Mouse (Mus musculus) heart, adult 8-10 months (tissue): ENCODE data around the gene Tmem44. TPM values are rescaled to one million over a fixed set of nuclear protein-coding genes. Genes with fewer than 3 reads are reported as not detected.
A peak's percentile ranks its signal among the peaks of the same experiment; 100 is the strongest.
"Not testable (repeated sequence)": the region's sequence is repeated elsewhere in the genome, so short reads cannot be mapped to it uniquely, and the experiment has no call there.

Experiments used
- DNase-seq: peaks from one replicate; pipeline ENCODE4 v3.0.0; 2022; ENCODE audit warnings: low spot score
- total RNA-seq, 4 experiments: library from RNA; stranded (reverse); gene quantifications; 2 replicates each; pipeline ENCODE4 v1.2.4; 2022

The Tmem44 gene
- total RNA-seq, 4 experiments from 2014 or later: 4.1 to 7.0 (median 5.2) TPM

DNA sequence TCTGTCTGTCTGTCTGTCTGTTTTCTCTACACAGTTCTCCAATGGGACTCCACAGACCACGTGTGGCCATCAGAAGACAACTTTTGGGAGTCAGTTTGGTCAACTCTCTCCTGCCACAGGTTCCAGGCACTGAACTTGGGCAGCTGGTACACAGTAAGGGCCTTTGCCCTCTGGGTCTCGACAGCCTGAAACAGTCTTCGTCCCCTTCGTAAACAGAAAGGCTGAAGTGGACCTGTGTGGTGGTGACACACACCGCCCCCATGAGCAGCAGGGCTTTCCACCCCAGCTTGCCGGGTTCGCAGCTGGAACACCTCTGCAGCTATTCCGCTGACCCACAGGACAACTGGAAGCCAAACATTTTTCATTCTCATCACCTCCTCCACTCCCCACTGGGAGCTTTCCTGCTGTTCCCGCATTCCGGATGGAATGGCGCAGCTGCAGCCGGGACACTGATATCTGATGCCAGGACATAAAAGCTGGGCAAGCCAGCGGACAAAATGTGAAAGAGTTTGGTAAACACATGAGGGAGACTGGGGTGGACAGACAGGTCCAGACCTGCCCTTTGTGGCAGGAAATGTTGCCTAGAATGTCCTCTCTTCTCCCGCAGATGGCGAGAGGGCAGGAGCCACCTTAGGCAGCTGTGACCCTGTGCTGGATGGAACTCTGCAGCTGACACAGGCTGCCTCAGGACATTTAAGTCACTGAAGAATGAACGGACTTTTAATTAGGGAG, 51.4 kb downstream of the Tmem44 start:
- no peak for DNase-seq

DNA sequence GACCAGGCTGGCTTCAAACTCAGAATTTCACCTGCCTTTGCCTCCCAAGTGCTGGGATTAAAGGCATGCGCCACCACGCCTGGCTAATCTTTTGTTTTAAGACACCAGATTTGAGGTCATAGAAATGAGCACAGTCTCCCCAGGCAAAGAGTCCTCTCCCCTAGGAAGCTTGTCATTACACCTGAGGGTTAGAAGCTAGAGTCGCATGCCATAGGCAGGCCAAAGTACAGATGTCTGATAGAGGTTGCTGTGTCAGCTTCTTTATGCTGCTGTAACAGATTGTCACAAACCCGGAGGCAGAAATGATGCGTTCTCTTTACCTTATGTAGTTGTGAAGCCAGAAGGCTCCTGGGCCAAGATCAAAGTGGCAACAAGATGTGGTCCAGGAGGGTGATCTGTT, 53.3 kb downstream of the Tmem44 start:
- DNase-seq: no peak

DNA sequence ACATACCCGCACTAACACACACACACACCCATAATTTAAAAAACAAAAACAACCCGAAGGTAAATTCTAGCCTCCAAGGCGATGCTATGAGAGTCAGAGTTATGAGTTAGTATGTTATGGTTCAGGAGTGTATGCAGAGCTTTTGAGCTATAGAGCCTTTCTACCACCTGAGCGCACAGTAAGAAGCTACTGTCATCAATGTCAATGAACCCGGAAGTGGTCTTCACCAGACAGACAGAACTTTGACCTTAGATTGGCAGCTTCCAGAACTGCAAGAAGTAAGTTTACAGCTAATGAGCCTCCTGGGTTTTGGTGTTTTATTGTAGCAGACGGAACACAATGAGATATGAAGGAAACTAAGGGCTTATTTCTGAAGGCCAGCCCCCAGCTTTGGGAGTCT, 55.8 kb downstream of the Tmem44 start:
- no peak for DNase-seq

DNA sequence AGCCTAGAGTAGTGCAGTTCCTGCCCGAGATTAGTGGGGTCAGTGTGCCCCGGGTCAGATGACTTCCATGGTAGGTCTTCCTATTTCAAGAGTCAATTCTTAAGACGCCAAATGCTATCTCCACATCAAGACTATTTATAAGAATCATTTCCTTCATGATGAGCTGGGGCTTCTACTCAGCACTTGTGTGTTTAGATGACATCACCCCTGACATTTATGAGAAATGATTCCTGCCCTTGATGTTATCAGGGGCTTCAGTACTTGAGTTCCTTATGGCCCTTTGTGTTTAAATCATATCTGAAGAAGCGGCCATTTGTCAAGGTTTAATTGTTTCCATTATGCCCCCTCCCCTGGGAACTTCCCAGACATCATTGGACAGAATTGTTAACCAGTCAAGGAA, 58.9 kb downstream of the Tmem44 start:
- DNase-seq: no peak

DNA sequence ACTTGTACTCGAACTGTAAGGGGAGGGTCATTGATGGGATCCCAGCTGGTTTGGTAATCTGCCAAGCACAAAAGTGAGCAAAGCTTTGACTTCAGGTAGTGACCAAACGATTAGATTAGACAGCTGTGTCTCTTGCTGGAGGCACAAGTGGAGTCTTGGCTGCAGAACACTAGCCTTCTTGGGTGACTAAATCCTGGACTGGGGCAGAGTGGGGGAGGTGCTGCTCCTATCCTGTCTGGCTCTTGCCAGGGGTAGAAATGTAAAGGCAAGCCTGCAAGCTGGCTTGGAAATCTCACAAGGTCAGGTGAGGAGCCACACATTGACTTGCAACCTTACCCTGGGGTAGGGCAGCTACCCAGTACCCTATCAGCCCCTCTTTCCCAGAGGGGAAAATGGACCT, 59.9 kb downstream of the Tmem44 start:
- no peak for DNase-seq

DNA sequence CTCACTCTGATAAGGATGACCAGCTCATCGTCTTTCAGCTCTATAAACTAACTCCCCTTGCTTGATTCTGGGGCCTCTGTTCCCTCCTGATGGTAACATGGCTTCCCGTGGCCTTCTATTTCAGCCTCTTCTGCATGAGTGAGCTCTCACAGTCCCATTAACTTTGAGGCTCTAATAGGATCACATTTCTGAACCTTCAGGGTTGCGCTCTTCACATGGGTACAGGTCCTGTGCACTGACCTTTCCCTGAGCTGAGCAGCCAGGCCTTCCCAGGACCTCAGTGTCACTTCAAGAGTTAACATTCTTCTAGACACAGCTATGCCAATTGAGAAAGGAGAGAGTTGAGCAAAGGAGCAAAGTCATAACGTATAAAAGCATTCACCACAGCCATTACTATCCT, 60.3 kb downstream of the Tmem44 start:
- no peak for DNase-seq

DNA sequence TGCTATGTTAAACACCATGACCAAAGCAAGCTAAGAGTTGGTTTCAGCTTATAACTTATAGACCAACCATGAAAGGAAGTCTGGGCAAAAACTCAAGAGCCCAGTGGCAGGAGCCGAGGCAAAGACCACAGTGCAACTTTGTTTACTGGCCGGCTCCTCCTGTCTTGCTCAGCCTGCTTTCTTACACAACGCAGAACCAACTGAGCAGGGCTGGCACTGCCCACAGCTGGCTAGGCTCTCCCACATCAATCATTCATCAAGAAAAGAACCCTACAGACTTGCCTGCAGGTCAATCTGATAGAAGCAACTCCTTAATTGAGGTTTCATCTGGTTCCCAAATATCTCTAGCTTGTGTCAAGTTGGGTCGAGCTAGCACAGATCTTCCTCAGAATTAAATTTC, 61.0 kb downstream of the Tmem44 start:
- DNase-seq: no peak

DNA sequence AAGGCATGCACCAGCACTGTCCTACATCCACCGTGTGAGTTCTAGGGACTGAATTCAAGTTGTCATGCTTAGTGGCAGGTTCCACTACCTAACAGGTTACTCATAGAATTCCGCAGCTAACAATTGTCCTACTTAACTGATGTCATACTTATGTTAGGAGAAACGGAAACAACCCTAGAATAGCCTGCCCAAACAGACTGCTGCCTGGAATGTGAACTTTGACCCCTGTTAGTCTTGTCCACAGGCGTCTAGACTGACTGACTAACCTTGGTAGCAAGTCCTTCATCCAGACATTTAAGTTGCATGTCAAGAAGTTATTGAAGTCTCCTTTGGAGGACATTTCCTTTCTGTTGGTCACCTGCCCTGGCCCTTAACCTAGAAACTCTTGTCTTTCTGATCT, 64.1 kb downstream of the Tmem44 start:
- DNase-seq: no peak

DNA sequence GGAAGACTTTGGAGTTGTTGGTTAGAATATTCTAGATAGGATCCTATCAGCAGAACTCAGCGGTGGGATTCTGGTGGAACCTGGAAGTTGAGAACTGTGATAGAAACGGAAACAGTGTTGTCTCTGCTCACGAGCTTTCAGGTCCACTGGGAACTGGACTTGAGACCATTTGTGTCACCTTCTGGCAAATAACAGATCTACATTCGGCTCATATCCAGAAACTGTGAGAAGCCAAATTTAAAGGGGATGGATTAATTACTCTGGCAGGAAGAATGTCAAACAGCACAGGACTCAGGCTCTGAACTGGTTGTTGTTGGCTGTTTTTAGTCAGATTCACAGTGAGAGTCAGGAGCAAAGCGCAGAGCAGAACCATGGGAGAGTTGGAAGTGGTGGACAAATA, 72.9 kb downstream of the Tmem44 start:
- no peak for DNase-seq

DNA sequence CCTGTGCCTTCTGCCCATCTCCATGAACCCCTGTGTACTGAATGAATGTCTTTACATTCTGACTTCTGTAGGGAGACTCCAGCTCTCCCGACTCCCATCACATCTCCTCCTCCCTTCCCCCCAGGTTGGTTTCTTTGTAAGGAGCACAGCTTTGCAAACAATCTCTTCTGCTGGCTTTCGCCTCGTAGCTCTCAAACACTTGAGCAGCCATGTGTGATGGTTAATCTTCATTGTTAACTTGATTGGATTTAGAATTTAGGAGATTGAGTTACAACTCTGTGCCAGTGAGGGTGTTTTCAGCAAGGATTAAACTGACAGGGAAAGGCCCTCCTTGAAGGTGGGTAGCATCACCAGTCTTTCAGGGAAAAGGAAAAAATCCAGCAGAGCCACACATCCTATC, 73.6 kb downstream of the Tmem44 start:
- no peak for DNase-seq

DNA sequence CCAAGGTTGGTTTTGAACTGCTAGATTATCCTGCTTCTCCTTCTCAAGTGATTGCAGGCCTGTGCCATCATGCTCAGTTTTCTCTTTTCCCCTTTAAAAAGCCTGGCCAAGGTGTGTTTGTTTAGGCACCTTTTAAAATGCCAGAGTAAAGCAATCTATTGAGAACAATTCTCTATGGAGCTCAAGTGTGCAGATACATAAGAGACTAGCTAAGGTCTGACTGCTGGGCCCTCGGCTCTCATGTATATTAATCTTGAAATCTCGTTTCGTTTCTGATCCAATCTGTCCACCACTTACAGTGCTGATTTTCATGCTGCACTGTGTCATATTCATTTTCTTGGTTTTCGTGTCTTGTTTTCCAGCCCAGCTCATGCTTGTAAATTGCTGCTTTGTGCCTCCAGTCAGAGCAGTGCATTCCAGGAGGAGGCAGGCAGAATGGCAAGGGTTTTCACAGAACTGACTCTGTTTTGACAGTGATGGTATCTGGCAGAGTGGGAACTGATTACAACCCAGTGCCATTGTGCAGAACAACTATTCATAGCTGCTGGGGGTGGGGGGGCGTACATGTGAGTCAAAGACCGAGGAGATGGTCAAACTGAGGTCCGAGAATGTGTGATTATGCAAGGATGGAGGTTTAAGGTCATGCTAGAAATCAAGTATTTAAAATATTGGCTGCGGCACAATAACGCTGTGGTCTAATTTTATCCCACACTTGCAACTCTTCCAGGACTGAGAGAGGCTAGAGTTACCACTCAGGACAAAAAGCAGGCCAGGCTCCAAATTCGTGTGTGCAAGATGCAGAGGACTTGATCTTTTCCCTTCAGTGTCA, 74.8 kb downstream of the Tmem44 start:
- peak; percentile 48 for DNase-seq

DNA sequence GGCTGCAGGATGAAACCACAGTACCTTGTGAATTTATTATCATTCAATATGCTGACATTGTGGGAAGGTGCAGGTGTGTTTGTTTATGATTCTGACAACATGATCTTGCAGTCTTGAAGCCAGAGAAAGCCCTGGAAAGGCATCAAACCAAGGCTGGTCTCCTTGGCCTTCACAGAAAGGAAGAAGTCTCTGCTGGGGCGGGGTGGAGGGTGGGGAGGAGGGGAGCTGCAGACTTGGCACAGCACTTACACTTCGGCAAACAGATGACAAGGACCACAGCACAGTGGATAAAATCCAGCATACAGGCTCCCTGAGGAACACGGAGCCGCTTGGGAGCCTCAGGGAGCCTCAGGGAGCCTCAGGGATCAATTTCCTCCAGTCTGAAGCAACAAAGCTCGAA, 78.2 kb downstream of the Tmem44 start:
- no peak for DNase-seq

DNA sequence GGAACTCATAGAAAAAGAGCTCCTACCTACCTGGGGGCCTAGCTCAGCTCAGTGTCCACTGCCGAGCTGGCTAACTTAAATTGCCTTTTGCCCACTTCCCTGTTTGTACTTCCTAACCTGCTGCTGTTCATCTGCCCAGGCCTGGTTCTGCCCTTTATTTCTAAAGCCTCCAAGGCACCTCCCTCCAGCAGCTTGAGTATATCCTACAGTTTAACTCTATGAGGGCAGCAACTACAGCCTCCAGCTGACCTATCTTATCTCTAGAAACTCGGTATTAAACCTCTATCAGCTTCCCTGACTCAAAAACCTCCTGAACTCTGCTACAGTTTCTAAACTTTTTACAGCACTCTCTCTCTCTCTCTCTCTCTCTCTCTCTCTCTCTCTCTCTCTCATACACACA, 78.7 kb downstream of the Tmem44 start:
- DNase-seq: no peak

DNA sequence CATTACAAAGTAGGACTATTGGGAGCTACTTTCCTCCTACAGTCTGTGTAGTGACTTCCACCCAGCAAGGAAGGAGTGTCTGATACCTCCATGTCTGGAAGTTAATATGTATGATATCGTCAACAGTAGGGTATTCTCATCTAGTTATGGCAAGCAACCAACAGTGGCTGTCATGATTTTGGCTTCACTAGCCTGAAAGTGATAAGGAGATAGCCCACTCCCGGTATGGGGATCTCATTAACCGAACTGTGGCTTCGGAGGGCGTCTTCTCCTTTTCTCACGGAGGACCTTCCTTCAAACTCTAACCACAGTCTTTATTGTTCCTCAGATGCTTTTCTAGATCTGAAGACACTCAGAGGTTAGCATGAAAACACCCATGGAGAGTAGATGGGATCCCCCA, 81.7 kb downstream of the Tmem44 start:
- DNase-seq: no peak

DNA sequence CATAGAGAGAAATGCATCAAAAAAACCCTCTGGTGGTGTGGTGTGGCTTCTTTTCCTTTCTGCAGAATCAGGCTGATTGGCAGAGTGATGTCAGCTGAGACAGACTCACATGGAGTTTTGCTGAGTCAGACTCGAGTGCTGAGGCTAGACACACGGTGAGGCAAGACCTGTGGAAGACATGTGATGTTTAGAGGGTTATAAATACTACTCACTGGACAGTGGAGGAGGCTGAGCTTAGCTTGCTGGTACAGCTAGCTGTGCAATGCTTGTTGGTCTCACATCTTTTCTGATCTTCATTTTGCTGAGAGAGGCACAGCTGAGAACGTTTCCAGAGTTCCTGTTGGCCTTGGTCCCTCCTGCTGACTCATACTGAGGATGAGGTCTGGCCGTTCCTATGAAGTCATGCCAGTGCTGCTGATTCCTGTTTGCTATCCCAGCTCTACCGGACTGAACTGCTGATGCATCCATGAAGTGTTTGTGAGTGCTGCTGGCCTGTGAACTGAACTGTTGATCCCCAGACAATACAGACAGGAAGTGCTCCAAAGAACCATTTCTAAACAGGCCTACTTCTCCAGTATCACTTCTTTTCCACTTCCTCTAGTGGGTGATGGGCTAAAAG, 84.9 kb downstream of the Tmem44 start:
- peak; percentile 7 for DNase-seq

DNA sequence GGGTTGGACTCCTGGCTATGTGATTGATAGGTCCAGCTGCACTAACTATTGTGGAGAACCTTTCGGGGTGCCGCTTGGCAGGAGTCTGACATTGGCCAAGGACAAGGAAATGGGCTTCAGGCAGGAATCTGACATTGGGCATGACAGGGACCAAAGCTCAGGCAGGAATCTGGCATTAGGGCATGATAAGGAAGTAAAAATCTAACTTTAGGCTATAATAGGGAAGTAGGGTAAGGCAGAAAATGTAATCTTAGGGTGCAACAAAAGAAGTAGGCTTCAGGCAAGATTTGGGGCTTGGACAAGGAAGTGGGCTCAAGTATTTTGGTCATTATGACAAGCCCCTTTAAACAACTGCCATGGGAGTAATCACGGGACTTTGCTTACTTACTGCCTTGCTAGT, 85.9 kb downstream of the Tmem44 start:
- DNase-seq: not testable (repeated sequence)

Other genes with a start within 250 kb of the Tmem44 start
- gene Gp5, start 240.1 kb downstream of the Tmem44 start, total RNA-seq: under 1 TPM; 0.19 to 0.83 (median 0.41) TPM
- gene Atp13a3, start 144.9 kb downstream of the Tmem44 start, total RNA-seq: 10 to 100 TPM; 43.1 to 54.9 (median 50.5) TPM
- gene Lsg1, start 36.8 kb upstream of the Tmem44 start, total RNA-seq: 10 to 100 TPM; 15.3 to 21.1 (median 19.7) TPM
- gene Fam43a, start 48.9 kb upstream of the Tmem44 start, total RNA-seq: 10 to 100 TPM; 19.6 to 26.6 (median 23.8) TPM